Mouse (Mus musculus) megakaryocyte progenitor cell, adult 5-6 weeks (primary cell): ENCODE results near the gene Rims4. TPM values are rescaled to one million over a fixed set of nuclear protein-coding genes. Genes with fewer than 3 reads are reported as not detected.
A peak's percentile ranks its signal among the peaks of the same experiment; 100 is the strongest.

ENCODE experiments used
- ATAC-seq: replicated peaks from 2 replicates; pipeline ENCODE4 v1.8.0; 2016; ENCODE audit warnings: mild to moderate bottlenecking, moderate TSS enrichment, inconsistent platforms; ENCODE audit not compliant: poor library complexity
- total RNA-seq, 2 experiments: library from RNA; stranded (forward) in 1 of 2; stranded (reverse) in 1 of 2; fragments of 157-497, 149-512 nt in 1 of 2; fragments of 200-1000 nt in 1 of 2; gene quantifications; 2 replicates each; pipeline versions ENCODE4 v1.2.3 to v1.2.4; 2015 to 2017

The Rims4 gene
- total RNA-seq (2015) (0.02 TPM in 1 of 2 replicates, not detected in the other), total RNA-seq (2017) (not detected in 2 replicates)

DNA sequence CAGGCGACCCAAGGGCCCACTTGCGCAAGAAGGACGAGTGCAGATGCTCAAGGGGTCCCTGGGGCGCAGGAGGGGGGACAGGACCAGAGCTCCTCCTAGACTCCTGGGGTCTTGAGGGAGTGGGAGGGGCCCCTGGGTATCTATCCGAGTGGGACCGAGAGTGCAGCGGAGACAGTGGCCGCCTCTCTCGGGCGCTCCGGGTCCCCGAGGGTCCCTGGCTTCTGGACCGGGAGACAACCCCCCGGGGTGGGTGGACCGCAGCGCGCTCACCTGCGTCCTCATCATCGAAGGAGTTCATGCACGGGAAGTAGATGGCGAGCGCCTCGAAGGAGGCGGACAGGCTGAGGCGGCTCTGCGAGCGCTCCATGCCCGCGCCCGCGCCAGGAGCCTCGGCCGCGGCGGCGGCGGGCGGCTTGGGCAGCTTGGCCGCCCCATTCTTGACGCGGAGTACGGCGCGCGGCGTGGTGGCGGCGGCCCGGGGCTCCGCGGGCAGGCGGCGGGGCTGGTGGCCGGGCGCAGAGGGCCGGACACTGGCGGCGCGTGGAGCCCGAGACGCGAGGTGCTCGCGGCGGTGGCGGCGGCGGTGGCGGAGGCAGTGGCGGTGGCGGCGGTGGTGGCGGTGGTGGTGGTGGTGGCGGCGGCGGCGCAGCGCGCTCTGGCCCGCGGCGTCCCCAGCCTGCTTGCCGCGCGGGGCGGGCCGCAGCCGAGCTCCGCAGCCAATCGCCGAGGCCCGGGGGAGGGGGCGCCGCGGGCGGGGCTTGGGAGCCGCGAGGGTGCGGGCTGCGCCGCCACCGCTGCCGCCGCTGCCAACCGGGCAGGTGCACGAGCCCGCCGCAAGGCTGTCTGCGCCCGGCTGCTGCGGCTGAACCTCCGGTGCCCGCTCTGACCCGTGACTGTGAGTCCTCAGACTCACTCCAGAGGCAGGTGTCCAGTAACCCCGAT is at the start of gene Rims4:
Rims4 (minus strand) TSS at position 367 of the 942 bp plus-strand sequence.
- ATAC-seq = no peak

DNA sequence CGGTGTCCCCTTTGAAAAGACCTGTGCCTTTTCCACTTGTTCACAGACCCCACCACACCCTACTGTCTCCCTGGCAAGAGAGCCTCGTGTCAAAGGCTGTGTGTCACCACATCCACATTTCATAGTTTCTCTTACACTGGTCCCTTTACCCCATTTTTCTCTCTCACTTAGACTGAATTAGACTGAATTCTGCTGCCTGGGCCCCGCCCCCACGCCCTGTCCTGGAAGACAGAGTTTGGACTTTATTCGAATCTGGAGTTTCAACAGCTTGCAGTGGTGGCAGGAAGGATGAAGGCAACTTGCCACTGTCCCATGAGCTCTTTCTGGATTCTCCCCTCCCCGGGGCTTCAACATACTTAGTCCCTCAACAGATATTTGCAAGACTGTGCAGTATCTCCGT is 47.2 kb upstream of the Rims4 start:
- no peak for ATAC-seq

DNA sequence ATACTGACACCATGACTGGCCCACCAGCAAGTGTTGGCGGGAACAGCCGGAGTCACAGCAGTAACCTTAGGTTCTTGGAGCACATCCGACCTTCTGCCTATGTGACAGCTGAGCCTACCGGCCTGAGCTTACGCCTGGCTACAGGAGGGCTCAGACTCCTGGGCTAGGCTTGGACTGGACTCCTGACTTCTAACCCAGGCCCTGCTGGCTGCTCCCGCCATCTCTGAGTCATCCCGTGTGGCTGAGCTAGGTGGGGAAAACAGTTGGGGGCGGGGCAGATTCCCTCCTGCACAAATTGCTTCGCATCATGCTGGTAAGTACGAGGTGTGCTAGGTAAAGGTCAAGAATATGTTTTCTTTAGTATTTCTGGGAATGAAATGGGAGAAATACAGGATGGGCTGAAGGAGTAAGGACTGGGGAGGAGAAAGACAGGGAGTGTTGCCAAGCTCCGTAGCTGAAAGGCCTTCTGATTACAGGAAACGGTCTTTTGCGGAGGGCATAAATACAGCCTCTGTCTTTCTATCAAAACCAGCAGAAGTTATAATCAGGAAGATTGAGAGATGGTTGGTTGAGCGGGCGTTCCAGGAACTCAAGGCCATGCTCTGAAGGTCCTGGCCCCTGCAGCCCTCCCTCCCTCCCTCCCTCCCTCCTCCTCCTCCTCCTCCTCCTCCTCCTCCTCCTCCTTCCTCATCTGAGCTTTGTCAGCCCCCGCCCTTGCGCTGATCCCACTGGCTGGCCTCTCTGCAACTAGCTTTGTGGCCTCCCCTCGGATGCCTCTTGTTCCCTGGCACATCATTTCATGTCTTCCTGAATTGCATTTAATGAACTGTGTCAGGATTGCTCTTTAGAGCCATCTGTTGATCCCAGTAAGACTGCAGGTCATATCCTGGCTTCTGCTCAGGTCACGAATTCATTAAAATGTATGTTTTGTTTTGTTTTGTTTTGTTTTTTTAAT is 46.4 kb upstream of the Rims4 start:
- no peak for ATAC-seq

DNA sequence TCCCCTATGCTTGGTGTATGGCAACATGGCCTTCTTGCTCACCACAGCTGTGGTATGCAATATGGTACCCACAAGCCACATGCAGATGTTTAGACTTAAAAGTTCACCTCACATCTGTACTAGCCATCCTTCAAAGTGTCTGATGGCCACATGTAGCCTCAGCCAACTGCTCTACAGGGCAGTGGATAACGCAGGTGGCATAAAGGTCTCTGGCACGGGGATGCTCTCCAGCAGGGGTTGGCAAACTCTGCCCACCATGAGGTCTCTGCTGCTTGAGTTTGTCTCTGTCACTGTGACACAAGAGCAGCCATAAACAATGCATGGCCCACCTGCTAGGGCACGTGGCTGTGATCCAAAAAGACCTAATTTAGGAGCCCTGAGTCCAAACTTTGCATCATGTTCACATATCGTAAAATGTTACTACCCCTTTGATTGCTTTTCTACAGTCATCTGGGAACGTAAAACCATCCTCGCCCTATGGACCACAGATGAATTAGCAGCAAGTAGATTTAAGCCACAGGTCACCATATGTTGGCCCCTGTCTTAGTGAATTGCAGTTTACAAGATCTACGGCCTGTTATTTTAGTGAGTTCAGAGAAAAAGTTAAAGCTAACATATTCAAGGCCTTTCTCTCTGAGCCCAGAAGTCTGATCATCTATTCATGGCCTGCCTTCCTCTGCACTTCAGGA is 35.3 kb upstream of the Rims4 start:
- ATAC-seq = no peak

DNA sequence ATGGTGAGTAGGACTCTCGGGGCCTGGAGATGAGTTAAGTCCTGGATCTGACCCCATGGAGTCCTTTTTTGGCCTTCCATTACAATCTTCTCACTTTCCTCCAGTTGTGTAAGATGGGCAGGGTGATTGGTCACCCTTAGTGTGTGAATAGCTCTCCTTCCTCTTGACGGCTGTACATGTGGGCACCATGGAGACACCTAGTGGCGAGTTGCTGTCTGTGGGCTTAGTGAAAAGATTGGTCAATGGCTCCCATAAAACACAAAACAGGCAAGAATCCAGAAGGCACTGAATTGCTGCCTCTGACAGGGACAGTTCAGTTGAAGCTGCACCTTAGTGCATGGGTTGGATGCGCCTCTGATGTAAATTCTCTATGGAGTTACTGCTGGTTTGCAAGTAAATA is 33.3 kb upstream of the Rims4 start:
- ATAC-seq = peak; percentile 93

DNA sequence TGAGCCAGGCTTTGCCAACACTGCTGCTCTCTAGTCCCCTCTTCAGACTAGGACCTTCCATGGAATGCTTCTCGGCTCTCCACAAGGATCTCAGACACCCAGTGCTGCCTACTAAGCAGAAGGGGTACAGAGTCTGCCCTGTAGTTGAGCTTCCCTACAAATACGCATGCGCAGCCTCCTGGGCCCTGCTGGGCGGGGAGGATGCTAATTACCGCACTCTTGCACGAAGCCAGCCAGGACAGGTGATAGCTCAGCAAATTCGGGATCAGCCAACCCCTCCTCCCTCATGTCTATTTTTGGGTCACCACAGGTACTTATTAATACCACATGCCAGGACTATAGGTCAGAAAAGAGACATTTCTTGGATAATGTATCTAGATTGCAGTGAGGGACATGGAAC is 29.5 kb upstream of the Rims4 start:
- ATAC-seq = no peak

DNA sequence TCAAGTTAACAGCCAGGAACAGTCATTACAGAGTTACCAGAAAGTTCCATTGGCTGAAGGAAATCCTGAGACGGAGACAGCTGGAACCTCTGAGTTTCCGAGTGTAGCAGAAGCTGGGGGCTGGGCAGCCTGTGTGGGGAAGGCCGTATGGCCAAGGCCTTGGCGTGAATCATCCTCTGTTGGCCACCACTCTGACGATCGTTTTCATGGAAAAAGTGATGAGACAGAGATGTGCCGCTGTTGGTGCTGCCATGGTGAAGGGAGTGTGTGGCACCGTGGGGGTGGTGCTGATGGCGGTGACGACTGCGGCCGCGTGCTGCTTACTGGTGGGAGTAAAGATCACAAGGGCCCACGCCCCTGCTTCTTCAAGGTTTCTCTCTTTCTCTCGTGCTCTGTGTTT is 27.7 kb upstream of the Rims4 start:
- no peak for ATAC-seq

DNA sequence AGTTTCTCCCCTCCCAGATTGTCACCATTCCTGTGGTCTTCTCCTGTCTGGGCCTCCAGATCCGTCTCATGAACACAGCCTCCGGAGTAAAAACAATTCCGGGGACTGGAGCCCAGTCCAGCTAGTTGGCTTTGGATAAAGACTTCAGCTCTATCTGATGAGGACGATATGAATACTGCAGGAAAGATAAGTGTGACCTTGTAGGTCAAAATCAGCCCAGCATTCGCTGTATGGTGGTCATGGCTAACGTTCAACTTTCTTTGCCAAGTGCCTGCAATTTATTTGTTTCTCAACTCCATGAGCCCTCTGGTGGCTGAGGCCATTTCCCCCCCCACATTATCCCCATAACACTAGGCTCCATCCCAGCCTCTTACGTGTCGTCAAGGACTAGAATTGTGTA is 26.0 kb upstream of the Rims4 start:
- no peak for ATAC-seq

DNA sequence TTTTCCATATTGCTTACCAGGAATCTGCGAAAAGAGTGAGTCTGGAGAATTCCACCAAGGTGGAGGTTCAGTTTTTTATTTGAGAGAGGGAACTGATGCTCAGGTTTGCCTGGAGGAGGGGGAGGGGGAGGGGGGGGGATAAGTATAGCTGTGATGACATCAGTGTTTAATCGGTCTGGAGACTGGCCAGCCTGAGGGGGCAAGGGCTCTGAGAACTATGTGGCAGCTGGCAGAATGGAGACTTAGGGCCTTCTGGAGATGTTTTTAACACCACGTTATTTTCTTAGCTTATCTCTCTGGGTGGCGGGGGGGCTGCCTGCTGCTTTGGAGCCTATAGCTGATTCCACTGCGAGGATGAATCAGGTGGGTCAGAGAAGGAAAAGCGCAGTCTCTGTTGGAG is 24.6 kb upstream of the Rims4 start:
- no peak for ATAC-seq

DNA sequence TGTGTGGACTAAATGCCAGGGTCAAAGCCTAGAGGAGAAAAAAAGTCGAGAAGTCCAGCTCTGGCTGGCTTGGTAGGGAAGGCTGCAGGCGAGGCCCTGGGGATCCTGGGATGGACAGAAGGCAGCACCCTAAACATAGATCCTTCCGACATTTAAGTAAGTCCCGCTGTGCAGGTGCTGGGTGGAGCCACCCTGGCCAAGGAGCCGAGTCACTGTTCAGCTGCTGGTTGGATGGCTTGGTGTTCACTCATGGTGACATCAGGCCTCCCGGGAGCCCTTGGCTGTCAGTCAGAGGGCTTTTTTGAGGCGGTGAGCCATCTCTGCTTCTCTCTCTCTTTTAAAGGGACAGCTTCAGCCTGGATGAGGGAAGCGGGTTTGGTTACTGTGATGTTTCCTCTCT is 21.0 kb upstream of the Rims4 start:
- ATAC-seq = no peak

DNA sequence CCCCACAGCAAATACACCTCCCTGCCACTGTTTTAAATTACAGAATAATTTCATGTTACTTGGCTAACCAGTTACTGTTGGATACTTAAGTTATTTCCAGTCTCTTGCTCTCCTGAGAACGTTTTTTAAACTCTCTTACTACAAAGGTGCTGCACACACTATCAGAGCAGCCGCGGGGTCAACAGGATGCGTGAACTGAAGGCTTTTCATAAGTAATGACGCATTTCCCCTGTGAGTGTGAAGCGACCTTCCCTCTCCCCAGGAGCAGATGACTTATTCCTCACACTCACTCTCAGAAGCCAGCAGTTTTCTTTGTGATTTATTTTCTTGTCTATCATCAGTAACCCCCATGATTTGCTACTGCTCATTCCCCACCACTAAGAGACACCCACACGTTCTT is 13.7 kb upstream of the Rims4 start:
- ATAC-seq = no peak

DNA sequence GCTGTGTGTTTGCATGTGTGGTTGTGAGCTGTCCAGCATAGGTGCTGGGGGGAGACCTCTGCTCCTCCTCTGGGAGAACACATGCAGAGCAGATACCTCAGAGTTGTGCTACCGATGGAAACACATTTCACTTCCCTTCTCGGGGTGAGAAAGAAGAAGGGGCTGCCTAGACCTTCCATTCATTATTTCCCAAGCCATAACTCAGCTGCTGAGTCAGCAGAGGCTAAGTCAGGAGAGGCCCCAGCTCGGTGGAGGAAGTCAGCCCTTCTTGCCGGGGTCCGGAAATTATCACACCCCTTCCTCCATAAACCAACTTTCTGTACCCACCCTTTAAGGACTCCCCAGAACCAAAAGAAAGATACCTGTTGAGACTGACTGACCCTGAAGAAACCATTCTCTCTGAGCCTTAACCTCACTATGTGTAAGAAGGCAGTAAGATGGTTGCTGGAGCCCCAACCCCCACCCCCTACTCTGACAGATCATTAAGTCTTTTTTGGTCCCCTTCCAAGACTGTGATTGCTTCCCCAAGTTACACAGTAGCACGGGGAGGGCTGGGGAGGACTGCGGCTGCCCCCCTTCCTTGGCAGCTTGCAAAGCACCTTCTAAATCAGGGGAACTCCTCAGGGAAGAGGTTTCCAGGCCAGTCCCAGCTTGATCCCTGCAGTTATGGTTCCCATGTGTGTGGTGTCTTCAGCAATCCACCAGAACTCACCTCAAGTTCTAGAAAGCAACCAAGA is 10.1 kb upstream of the Rims4 start:
- 0 out of 2 replicates have a peak, but pooled peaks have one; percentile 11 for ATAC-seq

DNA sequence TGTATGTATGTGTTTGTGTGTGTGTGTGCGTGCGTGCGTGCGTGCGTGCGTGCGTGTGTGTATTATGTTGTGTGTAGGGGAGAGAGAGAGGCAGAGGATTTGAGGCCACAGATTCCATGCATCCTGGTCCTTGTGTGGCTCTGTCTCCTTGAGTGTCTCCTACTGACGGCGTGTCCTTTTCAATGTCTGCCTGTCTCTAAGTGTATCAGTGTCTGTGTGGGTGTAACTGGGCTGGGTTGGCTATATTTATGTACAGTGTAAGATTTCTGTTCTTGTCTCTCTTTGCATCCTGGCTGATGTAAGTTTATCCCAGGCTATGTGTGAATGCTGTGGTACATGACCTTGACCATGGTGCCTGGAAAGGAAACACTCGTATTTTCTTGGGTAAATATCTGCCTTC is 6.6 kb upstream of the Rims4 start:
- no peak for ATAC-seq

DNA sequence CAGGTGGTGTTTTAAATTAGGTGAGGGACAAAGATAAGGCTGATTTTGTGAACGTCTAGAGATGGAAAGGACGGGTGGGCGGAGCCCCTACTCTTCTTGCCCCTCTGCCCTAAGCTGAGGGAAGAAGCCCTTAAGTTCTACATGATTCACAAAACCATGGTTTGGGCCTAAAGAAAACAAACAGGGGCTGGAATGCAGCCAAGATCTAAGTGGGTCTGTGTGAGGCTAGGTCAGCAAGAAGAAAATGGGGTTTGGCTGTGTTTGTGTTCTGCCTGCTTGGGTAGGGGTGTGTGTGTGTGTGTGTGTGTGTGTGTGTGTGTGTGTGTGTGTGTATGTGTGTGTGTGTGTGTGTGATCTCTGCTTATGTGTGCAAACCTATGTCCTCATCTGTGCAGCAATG is 6.0 kb upstream of the Rims4 start:
- no peak for ATAC-seq

DNA sequence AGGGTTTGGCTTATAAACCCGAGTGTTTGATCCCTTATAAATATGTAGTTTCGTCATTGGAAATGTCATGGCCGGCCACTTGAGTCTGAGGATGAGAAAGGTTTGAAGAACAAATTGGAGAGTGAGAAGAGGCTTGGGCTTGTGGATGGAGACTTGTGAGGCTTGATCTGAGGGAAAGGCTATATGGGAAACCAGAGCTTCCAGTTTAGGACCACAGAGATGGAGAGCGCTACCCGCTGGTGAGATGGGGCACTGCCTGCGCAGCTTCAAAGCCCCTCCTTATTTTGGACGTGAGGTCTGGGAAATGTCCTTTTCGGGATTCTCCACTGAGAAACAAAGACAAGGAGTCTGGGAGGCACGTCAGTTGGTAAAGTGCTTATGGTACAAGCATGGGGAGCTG is 4.6 kb upstream of the Rims4 start:
- no peak for ATAC-seq

DNA sequence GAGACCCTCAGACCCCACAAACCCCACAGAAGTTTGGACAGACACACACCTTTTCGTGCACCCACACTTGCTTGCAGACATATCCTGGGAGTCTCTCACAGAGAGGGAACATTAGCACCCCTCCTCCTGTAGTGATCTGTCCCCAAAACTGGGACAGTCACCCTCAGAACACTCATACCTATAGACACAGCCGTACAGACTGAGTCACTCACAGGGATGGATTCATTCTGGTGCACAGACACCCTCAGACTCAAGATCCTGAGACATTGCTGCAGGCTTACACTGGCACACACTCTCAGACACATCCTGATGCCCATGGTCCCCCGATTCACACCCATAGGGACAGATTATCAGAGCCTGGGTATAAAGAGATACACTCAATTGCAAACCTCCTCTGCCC is 1.1 kb upstream of the Rims4 start:
- no peak for ATAC-seq

DNA sequence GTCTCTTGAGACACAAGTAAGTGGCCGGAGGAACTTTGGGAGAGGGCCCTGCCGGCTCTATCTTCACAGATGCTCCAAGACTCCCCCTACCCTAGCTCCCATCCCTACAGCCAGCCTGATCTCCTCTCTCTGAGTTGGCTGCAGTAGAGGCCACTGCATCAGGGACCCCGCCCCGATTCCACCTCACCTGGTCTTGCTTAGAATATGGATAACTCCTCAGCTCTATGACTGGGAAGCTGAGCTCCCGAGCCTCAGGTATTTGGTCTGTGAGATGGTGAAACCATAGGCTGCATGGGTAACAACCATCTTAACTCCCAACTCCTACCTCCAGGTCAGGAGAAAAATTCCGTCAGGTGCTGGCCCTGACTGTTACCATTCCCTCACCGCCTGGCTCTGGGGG is 1.8 kb downstream of the Rims4 start:
- no peak for ATAC-seq

DNA sequence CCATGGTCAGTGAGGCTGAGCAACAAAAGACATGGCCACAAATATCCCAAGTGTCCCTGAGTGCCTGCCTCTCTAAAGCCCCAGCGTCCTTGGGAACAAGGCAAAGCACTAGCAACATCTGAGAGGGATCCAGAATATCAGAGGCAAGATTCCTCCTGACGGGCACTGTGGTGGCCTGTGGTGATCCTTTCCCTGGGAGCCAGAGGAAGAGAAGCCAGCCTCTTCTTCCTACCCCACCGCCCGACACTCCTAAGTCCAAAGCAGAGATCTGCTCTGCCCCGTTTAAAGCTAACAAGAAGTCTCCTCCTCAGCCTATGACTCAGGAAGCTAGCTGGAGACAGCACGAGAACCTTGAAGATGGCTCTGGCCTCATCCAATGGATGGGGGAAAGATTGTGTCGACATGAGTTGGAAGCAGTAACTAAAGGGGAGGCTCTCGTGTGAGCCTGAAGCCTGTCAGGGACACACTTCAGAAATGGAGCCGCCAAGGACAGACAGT is 3.1 kb downstream of the Rims4 start:
- ATAC-seq = no peak

DNA sequence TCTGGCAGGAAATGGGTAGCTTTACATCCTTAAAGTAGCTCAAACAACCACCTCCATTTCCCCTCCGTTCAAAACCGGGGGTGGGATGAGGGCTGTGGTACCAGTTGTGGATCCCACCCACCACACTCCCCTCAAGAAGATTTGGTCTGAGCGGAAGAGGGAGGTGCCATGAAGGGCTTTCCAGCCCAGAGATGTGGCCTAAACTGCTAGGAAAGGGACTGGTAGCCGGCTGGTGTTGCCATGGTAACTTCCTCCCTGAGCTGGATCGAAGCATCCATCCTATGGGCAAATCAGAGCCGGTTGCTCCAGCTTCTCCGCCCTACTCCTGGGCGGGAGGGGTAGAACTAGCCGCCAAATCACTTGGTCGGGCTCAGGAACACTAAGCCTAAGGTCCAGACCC is 4.4 kb downstream of the Rims4 start:
- ATAC-seq = no peak

DNA sequence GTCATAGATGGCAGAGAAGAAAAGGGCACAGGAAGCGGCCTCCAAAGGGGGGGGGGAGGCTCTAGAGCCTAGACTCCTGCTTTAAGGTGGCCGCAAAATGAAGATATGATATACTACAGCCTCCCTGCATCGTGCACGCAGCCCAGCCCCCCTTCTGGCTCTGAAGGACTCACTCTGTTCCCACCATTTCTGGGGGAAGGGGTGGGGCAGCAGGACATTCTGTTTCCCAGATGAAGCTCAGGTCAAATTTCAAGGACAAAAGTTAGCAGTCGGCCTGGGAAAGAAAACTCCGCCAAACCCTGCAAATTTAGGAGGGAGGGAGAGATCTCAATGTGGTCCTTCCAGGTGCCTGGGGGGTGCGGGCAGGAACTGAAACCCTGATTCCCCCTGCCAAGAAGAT is 4.8 kb downstream of the Rims4 start:
- ATAC-seq = no peak
